Mouse (Mus musculus) MEL (cell line): ENCODE measurements around the gene Icos. TPM values are rescaled to one million over a fixed set of nuclear protein-coding genes. Genes with fewer than 3 reads are reported as not detected.

Source experiments
- DNase-seq: peaks from one replicate; pipeline ENCODE4 v3.0.0; 2011; ENCODE audit warnings: low read depth, low spot score
- H3K27ac ChIP-seq: 2 replicates; pipeline ENCODE4 v1.5.1; 2012; ENCODE audit warnings: low read depth, mild to moderate bottlenecking, control low read depth, low read length, moderate library complexity; ENCODE audit not compliant: control insufficient read depth
- H3K27me3 ChIP-seq, 2 experiments: fragments of 150-350 bp in 1 of 2; sonication (generic) in 1 of 2; 2 replicates each; pipeline ENCODE4 v1.6.1; 2012; ENCODE audit warnings: low read length in 2 of 2, mild to moderate bottlenecking in 2 of 2, improper control_type of control experiment in 1 of 2, moderate library complexity in 1 of 2; ENCODE audit not compliant: insufficient read depth in 2 of 2, control insufficient read depth in 1 of 2
- H3K36me3 ChIP-seq, 2 experiments: 2 replicates each; pipeline ENCODE4 v1.6.1; 2012 to 2014; ENCODE audit warnings: low read length in 2 of 2, improper control_type of control experiment in 1 of 2, inconsistent platforms in 1 of 2, mild to moderate bottlenecking in 1 of 2; ENCODE audit not compliant: insufficient read depth in 2 of 2, control insufficient read depth in 1 of 2
- H3K4me1 ChIP-seq, 2 experiments: fragments of 150-350 bp in 1 of 2; sonication (generic) in 1 of 2; 2 replicates each; pipeline ENCODE4 v1.6.1; 2012; ENCODE audit warnings: low read length in 2 of 2, improper control_type of control experiment in 1 of 2, mild to moderate bottlenecking in 1 of 2; ENCODE audit not compliant: insufficient read depth in 2 of 2, control insufficient read depth in 1 of 2
- H3K4me3 ChIP-seq, 2 experiments: fragments of 150-350 bp in 1 of 2; sonication (generic) in 1 of 2; 2 replicates each; pipeline ENCODE4 v1.5.1; 2012; ENCODE audit warnings: low read depth in 2 of 2, low read length in 2 of 2, mild to moderate bottlenecking in 2 of 2, moderate library complexity in 2 of 2, control low read depth in 1 of 2, improper control_type of control experiment in 1 of 2; ENCODE audit not compliant: control insufficient read depth in 1 of 2, insufficient read depth in 1 of 2
- H3K79me2 ChIP-seq: 2 replicates; pipeline ENCODE4 v1.6.1; 2012; ENCODE audit warnings: mild to moderate bottlenecking, low read length, moderate library complexity; ENCODE audit not compliant: control insufficient read depth, poor library complexity, insufficient read depth
- H3K9ac ChIP-seq: 2 replicates; pipeline ENCODE4 v1.6.1; 2012; ENCODE audit warnings: low read depth, mild to moderate bottlenecking, control low read depth, low read length, moderate library complexity; ENCODE audit not compliant: control insufficient read depth, poor library complexity, severe bottlenecking
- H3K9me3 ChIP-seq: fragments of 150-350 bp; sonication (generic); replicated peaks from 2 replicates; pipeline ENCODE4 v1.6.1; 2012; ENCODE audit warnings: mild to moderate bottlenecking, low read length, improper control_type of control experiment, moderate library complexity; ENCODE audit not compliant: insufficient read depth
- CHD1 ChIP-seq: IDR thresholded peaks from 2 replicates; pipeline ENCODE4 v1.6.1; 2012; ENCODE audit warnings: low read depth, mild to moderate bottlenecking, inconsistent platforms, low read length, improper control_type of control experiment
- CHD2 ChIP-seq: IDR thresholded peaks from 2 replicates; pipeline ENCODE4 v1.6.1; 2011; ENCODE audit warnings: low read length, improper control_type of control experiment
- CTCF ChIP-seq, 3 experiments: IDR thresholded peaks in 2 of 3; conservative IDR thresholded peaks in 1 of 3; 2 replicates each; pipeline ENCODE4 v1.5.1; 2011 to 2012; ENCODE audit warnings: low read length in 3 of 3, low read depth in 2 of 3, mild to moderate bottlenecking in 2 of 3, improper control_type of control experiment in 1 of 3, inconsistent platforms in 1 of 3, mixed read lengths in 1 of 3, moderate library complexity in 1 of 3; ENCODE audit not compliant: control insufficient read depth in 1 of 3, insufficient read depth in 1 of 3, poor library complexity in 1 of 3, severe bottlenecking in 1 of 3
- E2F4 ChIP-seq: IDR thresholded peaks from 2 replicates; pipeline ENCODE4 v1.6.1; 2011; ENCODE audit warnings: low read depth, low read length, improper control_type of control experiment, borderline replicate concordance
- ELF1 ChIP-seq: IDR thresholded peaks from 2 replicates; pipeline ENCODE4 v1.6.1; 2014; ENCODE audit warnings: low read depth, mild to moderate bottlenecking, inconsistent platforms, low read length, improper control_type of control experiment, moderate library complexity
- EP300 ChIP-seq, 2 experiments: IDR thresholded peaks; 2 replicates each; pipeline ENCODE4 v1.6.1; 2011; ENCODE audit warnings: improper control_type of control experiment in 2 of 2, low read length in 2 of 2, low read depth in 1 of 2, mild to moderate bottlenecking in 1 of 2
- ETS1 ChIP-seq: IDR thresholded peaks from 2 replicates; pipeline ENCODE4 v1.6.1; 2012; ENCODE audit warnings: low read depth, mild to moderate bottlenecking, inconsistent platforms, low read length, improper control_type of control experiment, moderate library complexity
- GATA1 ChIP-seq: IDR thresholded peaks from 2 replicates; pipeline ENCODE4 v1.6.1; 2011; ENCODE audit warnings: low read depth, low read length, improper control_type of control experiment
- HCFC1 ChIP-seq: IDR thresholded peaks from 2 replicates; pipeline ENCODE4 v1.6.1; 2012; ENCODE audit warnings: low read depth, mild to moderate bottlenecking, inconsistent platforms, low read length, improper control_type of control experiment, moderate library complexity
- JUND ChIP-seq: IDR thresholded peaks from 2 replicates; pipeline ENCODE4 v1.6.1; 2011; ENCODE audit warnings: low read depth, mild to moderate bottlenecking, improper control_type of control experiment, low read length
- KAT2A ChIP-seq: conservative IDR thresholded peaks from 2 replicates; pipeline ENCODE4 v1.6.1; 2012; ENCODE audit warnings: low read depth, low read length, improper control_type of control experiment, inconsistent platforms
- MAFK ChIP-seq: IDR thresholded peaks from 2 replicates; pipeline ENCODE4 v1.6.1; 2011; ENCODE audit warnings: low read depth, mild to moderate bottlenecking, low read length, improper control_type of control experiment, borderline replicate concordance
- MYB ChIP-seq: IDR thresholded peaks from 2 replicates; pipeline ENCODE4 v1.6.1; 2011; ENCODE audit warnings: mild to moderate bottlenecking, low read depth, low read length, improper control_type of control experiment
- MYC ChIP-seq: IDR thresholded peaks from 2 replicates; pipeline ENCODE4 v1.6.1; 2011; ENCODE audit warnings: low read depth, mild to moderate bottlenecking, low read length, improper control_type of control experiment, moderate library complexity
- NELFE ChIP-seq: IDR thresholded peaks from 2 replicates; pipeline ENCODE4 v1.6.1; 2011; ENCODE audit warnings: low read depth, low read length, improper control_type of control experiment
- NRF1 ChIP-seq: IDR thresholded peaks from 2 replicates; pipeline ENCODE4 v1.6.1; 2014; ENCODE audit warnings: low read depth, mild to moderate bottlenecking, inconsistent platforms, low read length, improper control_type of control experiment, moderate library complexity; ENCODE audit not compliant: poor library complexity, insufficient read depth, severe bottlenecking
- POLR2A ChIP-seq, 2 experiments: IDR thresholded peaks; 2 replicates each; pipeline ENCODE4 v1.6.1; 2011 to 2012; ENCODE audit warnings: low read length in 2 of 2, mild to moderate bottlenecking in 2 of 2, control low read depth in 1 of 2, improper control_type of control experiment in 1 of 2, low read depth in 1 of 2, moderate library complexity in 1 of 2; ENCODE audit not compliant: control insufficient read depth in 1 of 2, insufficient read depth in 1 of 2, poor library complexity in 1 of 2
- POLR2AphosphoS2 ChIP-seq: IDR thresholded peaks from 2 replicates; pipeline ENCODE4 v1.6.1; 2011; ENCODE audit warnings: low read length, improper control_type of control experiment
- POLR2AphosphoS5 ChIP-seq: IDR thresholded peaks from 2 replicates; pipeline ENCODE4 v1.6.1; 2012; ENCODE audit warnings: low read depth, borderline replicate concordance, mild to moderate bottlenecking, inconsistent platforms, low read length, moderate library complexity, mixed read lengths
- RCOR1 ChIP-seq: IDR thresholded peaks from 2 replicates; pipeline ENCODE4 v1.6.1; 2012; ENCODE audit warnings: low read depth, mild to moderate bottlenecking, inconsistent platforms, low read length, improper control_type of control experiment
- SMC3 ChIP-seq: IDR thresholded peaks from 2 replicates; pipeline ENCODE4 v1.6.1; 2011; ENCODE audit warnings: low read depth, low read length, improper control_type of control experiment
- TAL1 ChIP-seq: IDR thresholded peaks from 2 replicates; pipeline ENCODE4 v1.6.1; 2012; ENCODE audit warnings: mild to moderate bottlenecking, inconsistent platforms, low read length, moderate library complexity, mixed read lengths
- TCF12 ChIP-seq: IDR thresholded peaks from 2 replicates; pipeline ENCODE4 v1.6.1; 2014; ENCODE audit warnings: low read depth, mild to moderate bottlenecking, inconsistent platforms, low read length, improper control_type of control experiment, moderate library complexity
- USF1 ChIP-seq: IDR thresholded peaks from 2 replicates; pipeline ENCODE4 v1.6.1; 2014; ENCODE audit warnings: low read depth, mild to moderate bottlenecking, inconsistent platforms, low read length, improper control_type of control experiment, moderate library complexity
- ZKSCAN1 ChIP-seq: IDR thresholded peaks from 2 replicates; pipeline ENCODE4 v1.6.1; 2012; ENCODE audit warnings: low read depth, mild to moderate bottlenecking, inconsistent platforms, low read length, improper control_type of control experiment, moderate library complexity
- ZMIZ1 ChIP-seq: IDR thresholded peaks from 2 replicates; pipeline ENCODE4 v1.6.1; 2012; ENCODE audit warnings: low read depth, mild to moderate bottlenecking, inconsistent platforms, low read length, improper control_type of control experiment, moderate library complexity
- ZNF384 ChIP-seq: IDR thresholded peaks from 2 replicates; pipeline ENCODE4 v1.6.1; 2012; ENCODE audit warnings: low read depth, mild to moderate bottlenecking, inconsistent platforms, low read length, improper control_type of control experiment
- polyA plus RNA-seq, 2 experiments: library from polyadenylated mRNA; stranded (reverse) in 1 of 2; unstranded in 1 of 2; fragments of >175 nt in 1 of 2; fragments of >200 nt in 1 of 2; gene quantifications; 2 replicates each; pipeline versions ENCODE4 v1.2.1 to v1.2.4; 2012; ENCODE audit warnings: low replicate concordance in 2 of 2, low read depth in 1 of 2; ENCODE audit not compliant: insufficient read length in 2 of 2, insufficient read depth in 1 of 2, missing spikeins in 1 of 2
- total RNA-seq: library from RNA; depleted of rRNA; stranded (reverse); fragments of 300-350 nt; gene quantifications from 2 replicates; pipeline ENCODE4 v1.2.3, GENCODE M21; 2012

Gene Icos
- total and polyA plus RNA-seq, 3 experiments = not detected

- DNase-seq = peak; percentile 33
- no peaks in the 10 kb centered on the region for H3K27me3 ChIP-seq
- no peaks in the 10 kb centered on the region for H3K9me3 ChIP-seq
- TF ChIP-seq CTCF (IDR thresholded peaks at IDR 0.05 in 2 of 3, conservative IDR thresholded peaks at IDR 0.05 in 1 of 3; ENCODE audit: control insufficient read depth in 1 of 3, insufficient read depth in 1 of 3, low read depth in 2 of 3, low read length in 3 of 3, poor library complexity in 1 of 3, severe bottlenecking in 1 of 3) (no peak), KAT2A (no peak), ETS1 (no peak), ZKSCAN1 (no peak), TCF12 (peak; percentile 37; the same call in 1 of the 2 replicates), USF1 (peak; percentile 13; the same call in 1 of the 2 replicates), RCOR1 (peak; percentile 40; the same call in 1 of the 2 replicates), POLR2AphosphoS2 (no peak), JUND (no peak), E2F4 (no peak), HCFC1 (no peak), EP300 (IDR thresholded peaks at IDR 0.05; ENCODE audit: low read depth in 1 of 2, low read length in 2 of 2) (peak; percentile 33 to 54; a peak in 3 of 4 replicates), MYB (no peak), POLR2A (IDR thresholded peaks at IDR 0.05; ENCODE audit: control insufficient read depth in 1 of 2, insufficient read depth in 1 of 2, low read depth in 1 of 2, low read length in 2 of 2, poor library complexity in 1 of 2) (no peak), ELF1 (no peak), NRF1 (no peak), ZNF384 (no peak), CHD2 (no peak), GATA1 (0 out of 2 replicates have a peak, but pooled peaks have one; percentile 26), ZMIZ1 (no peak), MYC (no peak), CHD1 (no peak), TAL1 (peak; percentile 42), NELFE (no peak), MAFK (no peak), SMC3 (no peak), POLR2AphosphoS5 (no peak)
- no peak overlapping the region for H3K27ac ChIP-seq
- H3K9ac ChIP-seq = no peak overlapping the region
- no peak overlapping the region for H3K4me3 ChIP-seq
- no peaks in the 10 kb centered on the region for H3K36me3 ChIP-seq
- no peaks in the 10 kb centered on the region for H3K4me1 ChIP-seq
- no peaks in the 10 kb centered on the region for H3K79me2 ChIP-seq
These were observed 17.3 kb upstream of the Icos start for GRCm38 (mm10) chr1:60960451-60960850.
